Mouse (Mus musculus) CD4-positive helper T cell, adult 2 months (primary cell): ENCODE results near the gene Prkcsh.

Experiments
- DNase-seq: peaks from one replicate; pipeline ENCODE4 v3.0.0-alpha.2; 2012; ENCODE audit warnings: low read depth, missing footprints, low spot score

The Prkcsh gene

DNA sequence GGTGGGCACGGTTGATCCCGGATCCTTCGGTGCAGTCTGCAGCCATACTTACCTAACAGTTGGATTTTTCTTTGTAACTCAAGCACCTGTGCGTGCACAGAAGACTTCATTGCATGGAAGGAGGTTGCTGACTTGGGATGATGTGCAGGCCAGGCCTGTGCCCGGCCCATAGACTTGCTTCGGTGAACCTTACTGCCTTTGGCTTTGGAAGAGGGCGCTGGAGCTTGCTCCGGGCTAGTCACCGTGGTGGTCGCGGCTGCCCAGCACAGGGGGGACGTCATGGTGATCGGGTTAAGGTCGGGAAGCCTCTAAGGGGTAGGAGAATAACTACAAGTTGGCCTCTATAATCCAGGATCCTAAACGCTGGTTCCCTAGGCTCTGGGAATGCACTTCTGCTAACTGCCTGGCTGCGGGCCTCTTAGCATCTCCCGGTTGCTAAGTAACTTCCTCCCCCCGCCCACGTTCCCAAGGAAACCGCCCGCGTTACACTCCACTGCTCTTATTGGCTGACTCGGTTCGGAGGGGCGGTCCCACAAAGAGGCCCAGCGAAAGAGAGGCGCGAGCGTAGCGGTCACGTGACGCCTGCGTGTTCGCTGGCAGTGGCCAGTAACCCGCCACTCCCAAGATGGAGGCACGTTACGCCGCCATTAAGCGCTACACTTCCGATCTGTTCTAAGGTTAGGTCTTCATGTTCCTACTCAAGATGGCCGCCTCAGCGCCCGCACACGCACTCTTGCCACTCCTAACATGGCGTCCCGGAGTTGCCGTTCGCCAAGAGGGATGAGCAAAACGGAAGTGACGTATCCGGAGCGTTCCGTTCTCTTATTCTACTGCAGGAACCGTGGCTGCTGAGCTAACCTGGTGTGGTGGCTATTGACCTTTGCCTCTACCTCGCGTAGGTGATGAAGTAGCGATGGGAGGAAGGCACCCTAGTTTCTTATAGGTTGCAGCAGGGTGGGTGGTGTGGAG, at the start of gene Prkcsh, which contains the start of gene Ccdc151:
Prkcsh (plus strand) TSS at position 613 of the 969 bp plus-strand sequence.
Ccdc151 (minus strand) TSS at position 441 of the 969 bp plus-strand sequence.
- peak; percentile 100 for DNase-seq

DNA sequence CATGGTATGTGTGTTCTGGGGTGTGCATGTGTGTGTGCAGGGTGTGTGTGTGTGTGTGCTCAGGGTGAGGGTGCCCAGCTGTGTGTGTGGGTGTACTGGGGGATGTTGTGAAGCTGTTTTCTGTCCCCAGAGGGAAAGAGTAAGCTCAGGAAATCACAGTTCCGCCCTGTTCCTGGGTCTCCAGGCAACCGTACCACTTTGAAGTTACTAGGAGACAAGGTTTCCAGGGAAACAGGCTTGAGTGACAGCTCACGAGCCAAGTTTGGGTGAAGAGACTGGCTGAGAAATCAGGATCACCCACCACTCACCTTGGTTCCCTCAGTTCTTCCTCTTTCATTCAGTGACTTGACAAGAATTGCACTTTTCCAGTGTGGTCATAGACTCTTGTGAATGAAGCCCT, 49.0 kb upstream of the Prkcsh start:
- peak; percentile 44 for DNase-seq

DNA sequence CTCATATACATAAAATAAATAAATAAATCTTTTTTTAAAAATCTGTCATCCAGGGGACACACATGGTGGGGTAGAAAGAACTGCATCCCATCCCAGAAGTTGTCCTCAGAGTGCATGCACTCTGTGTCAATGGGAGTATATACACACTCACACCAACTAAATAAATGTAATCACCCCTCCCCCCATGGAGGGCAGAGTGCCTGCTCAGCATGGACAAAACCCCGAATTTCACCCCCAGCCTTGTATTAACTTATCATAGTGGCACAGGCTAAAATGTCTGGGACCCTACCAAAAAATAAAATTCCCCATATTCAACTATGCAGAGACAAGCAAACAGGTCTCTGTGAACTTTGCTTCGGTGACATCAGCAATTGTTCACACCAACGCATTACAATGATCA, 48.0 kb upstream of the Prkcsh start:
- no peak for DNase-seq

DNA sequence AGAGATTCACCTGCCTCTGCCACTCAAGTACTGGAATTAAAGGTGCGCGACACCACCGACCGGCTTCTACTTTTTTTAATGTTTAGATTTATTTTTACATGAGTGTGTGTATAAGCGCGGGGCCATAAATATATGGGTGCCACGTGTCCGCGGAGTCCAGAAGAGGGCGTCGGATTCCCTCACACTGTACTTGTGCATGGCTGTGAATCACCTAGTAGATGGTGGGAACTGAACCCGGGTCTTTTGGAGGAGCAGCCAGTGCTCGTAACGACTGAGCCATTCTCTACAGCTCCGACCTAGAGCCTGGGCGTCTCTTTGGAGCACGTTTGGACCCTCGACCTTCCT, 47.4 kb upstream of the Prkcsh start:
- DNase-seq, result no peak

DNA sequence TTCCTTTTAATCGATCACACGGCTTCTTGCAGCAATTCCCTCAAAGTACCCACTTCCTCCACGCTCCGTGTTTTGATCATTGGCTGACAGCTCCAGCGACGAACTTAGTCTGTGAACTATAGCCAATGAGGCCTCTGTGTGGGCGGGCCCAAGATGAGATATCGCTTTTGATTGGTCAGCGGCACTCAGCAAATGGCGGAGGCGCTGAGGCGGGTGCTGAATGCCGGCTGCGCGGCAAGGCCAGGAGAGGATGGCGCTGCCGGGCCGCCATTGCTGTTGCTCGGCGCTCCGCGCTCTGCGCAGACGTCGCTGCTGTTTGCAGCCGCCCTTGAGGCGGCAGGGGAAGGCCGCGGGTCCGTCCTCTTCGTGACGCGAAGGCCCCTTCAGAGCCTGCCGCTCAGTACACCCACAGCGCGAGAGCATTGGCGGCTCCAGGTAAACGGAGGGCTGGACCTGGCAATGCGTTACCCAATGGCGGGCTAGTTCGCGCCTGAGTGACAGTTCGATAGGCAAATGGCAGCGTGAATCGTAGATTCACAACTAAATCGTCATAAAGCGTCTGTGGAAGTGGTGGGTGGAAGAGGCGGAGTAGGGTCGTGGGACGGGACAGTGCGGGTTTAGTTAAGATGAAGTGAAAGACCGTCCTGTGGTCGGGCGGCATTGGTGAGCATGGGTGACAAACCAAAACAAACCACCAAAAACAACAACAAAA, 46.9 kb upstream of the Prkcsh start, which contains the start of gene Swsap1:
Swsap1 (plus strand) TSS at position 186 of the 712 bp plus-strand sequence.
- DNase-seq, result peak; percentile 99

DNA sequence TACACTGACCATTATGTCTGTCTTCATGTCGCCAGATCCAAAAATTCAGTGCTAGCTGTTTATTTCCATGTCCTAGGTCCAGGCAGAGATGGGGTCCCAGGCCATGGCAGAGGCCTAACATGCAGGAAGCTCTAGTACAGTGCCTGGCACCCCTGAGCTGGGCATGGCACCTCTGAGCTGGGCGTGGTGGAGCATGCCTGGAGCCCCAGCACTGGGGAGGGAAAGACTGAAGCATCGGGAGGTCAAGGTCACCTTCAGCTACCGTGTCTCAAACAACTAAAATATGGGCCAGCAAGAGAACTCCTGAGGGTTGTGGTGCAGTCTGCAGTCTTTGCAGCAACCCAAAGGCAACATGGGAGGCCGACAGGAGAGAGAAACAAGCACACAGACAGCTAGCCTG, 44.2 kb upstream of the Prkcsh start:
- DNase-seq, result no peak

DNA sequence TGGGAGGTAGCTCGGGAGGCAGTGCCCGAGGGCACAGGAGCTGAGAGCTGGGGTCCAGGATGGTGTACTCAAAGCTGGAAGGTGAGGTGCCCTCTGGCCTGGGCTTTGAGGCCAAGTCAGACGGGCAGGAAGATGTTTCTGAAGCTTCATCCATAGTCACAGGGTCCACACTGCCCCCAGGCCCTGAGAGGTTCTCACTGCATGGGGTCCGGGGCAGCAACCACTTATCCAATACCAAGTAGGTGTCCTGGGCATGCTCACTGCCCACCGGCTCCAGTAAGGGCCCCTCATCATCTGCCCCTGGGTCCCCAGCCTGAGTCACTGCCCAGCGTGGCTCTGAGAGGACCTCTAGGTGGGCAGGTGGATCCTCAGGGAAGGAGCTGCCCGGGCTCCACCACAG, 43.4 kb upstream of the Prkcsh start:
- no peak for DNase-seq

DNA sequence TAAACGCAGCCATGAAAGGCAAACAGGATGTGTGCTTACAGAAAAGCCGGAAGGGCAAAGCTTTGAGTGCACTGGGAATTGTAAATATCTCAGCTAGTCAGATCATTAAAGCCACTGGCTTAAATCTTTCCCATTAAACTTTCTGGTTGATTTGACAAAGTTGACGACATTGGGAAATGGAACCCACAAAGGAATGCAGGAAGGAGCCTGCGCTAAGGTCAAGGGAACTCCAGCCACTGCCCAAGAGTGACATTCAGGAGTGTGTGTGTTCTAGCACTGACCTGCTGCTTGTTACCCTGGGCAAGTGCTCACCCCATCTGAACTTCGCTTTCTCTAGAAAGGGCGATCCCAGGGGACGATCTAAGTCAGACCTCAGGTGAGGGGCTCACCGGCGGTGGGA, 42.5 kb upstream of the Prkcsh start:
- DNase-seq, result no peak

DNA sequence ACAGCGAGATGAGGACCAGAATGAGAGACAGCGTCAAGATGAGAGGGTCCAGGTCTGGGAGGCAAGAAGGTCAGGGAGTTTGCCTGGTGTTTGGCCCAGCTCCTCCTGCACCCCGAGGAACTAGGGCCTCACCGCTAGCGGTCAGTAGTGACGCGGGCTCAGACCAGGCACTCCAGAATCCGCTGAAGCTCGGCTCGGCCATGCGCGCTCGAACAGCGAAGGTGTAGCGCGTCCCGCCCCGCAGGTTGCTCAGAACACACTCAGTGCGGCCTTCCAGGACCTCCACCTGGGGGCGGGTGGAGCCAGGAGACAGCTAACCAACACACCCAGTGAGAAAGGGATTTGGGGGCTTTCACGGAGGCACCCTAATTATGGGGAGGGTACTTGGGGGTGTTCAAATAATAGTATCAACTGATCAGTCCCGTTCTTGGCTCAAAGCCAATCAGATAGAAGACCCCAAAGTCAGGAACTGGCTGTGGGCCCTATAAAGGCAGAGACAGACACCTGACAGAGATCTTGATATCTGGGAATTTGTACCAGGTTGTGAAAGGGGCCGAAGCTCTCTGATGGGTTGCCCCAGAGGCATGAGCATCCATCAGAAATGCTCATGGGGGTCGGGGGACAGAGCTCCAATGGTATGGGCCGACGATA, 41.9 kb upstream of the Prkcsh start:
- DNase-seq, result no peak

DNA sequence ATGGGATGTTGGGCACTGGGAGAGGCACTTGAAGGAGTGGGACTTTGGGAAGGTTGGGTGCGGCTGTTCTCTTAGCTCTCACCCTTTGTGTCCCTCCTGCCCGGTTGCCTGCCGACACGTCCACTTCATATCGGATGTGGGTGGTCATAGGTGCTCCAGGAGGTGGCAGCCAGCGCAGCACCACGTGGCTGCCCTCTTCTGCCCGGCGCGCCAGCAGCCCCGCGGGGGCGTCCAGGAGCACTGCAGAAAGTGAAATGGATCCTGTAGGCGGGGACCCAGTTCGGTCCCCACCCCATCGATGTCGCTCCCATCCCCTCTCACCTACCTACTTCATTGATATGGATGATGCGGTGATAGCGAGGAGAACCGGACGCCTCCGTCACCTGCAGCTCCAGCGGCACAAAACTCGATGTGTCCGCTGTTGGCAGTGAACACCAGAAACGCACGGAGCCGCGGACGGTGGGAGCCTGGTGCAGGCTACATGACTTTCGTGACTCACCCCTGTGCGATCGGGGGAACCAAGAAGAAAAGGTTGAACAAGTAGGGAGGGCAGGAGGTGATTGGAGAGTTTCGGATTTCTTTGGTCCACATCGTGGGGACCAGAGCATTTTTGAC, 41.1 kb upstream of the Prkcsh start:
- peak; percentile 21 for DNase-seq

DNA sequence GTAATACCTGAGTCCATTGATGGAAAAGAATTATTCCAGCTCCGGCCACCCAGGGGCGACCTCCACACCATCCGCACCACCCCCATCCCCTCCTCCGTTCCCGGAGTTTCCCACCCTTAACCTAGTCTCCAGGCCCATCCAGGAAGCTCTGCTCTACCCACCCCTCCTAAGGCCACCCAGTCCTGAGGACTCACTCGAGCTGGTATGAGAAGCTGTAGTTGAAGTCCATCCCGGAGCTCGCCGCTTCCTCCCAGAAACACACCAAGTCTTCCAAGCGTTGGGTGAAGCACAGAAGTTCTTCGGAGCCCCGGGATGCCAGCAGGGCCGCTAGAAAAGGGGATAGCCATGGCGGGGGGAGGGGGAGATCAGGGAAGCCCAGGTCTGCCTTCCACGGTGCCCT, 40.6 kb upstream of the Prkcsh start:
- DNase-seq, result no peak

DNA sequence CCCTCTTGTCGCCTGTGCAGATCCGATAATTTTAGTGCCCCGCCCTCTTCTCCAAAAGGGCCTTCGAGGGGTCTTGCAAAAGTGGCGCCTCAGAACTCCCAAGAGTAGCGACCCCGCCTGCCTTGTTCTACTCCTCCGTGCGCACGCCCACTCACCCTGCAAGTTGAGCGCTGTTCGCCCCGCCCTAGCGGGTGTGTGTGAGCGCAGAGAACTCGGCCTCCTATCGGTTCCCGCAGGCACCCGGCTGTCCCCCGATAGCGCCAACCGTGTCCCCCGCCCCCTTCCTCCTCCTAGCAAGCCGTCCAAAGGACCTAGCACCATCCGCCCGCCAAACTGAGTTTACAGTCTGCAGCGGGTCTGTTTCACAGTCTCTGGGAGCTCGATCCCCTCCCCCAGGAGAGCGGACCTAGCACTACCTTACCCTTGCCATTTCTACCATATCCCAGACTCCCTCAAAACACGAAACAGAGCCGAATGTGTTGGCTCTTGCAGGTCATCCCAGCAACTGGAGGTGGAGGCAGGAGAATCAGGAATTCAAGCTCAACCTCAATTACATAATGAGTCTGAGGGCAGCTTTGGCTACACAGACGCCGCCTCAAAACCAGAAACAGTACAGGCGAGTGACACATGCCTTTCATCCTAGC, 40.1 kb upstream of the Prkcsh start:
- peak; percentile 76 for DNase-seq

DNA sequence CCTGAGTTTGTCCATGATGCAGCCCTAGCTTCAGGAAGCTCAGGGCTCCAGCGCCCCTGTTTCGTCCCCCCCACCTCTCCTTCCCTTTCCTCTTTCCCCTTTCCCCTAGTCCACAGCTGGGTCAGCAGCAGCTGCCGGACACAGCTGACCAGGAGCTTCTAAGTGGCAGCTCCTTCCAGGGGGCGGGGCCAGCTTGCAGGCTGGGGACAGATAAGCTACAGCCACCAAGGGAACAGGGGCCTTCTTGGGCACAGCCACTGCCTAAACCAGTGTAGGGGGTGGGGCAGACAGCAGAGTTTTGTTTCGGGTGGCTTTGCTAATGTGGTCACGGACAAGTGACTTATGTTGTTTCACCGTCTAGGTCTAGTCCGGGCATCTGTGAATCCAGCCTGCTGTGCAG, 39.2 kb upstream of the Prkcsh start, which contains the start of gene Epor:
Epor (minus strand) TSS at position 90 of the 400 bp plus-strand sequence.
- DNase-seq, result no peak

DNA sequence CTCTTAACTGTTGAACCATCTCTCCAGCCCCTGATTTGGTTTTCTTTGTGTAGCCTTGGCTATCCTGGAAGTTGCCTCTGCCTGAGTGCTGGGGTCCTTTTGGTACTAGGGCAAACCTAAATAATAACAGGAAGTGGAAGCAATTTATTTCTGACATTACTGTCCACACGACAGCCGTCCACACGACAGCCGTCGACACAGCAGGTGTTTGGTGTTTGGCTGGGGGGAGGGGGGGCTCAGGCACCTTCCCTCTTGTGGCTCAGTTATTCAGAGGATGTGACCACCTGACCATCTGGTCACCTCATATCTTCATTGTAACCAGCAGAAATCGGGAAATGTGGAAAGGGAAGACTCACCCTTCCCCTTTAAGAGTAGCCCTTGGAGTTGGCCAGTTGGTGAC, 33.7 kb upstream of the Prkcsh start:
- DNase-seq, result no peak

DNA sequence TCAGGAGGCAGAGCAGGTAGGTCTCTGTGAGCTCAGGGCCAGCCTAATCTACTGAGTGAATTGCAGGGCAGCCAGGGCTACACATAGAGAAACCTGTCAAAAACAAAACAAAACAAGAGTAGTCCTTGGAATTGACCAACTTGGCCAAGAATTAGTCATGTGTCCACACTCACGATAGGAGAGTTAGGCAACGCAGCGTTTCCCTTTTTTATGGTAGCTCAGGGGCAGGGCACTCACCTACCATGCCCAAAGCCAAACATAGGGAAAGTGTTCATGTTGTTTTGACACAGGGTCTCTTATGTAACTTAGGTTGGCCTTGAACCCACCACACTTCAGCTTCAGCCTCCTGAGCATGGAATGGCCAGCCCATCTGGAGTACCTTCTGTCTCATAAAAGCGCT, 33.3 kb upstream of the Prkcsh start:
- no peak for DNase-seq

DNA sequence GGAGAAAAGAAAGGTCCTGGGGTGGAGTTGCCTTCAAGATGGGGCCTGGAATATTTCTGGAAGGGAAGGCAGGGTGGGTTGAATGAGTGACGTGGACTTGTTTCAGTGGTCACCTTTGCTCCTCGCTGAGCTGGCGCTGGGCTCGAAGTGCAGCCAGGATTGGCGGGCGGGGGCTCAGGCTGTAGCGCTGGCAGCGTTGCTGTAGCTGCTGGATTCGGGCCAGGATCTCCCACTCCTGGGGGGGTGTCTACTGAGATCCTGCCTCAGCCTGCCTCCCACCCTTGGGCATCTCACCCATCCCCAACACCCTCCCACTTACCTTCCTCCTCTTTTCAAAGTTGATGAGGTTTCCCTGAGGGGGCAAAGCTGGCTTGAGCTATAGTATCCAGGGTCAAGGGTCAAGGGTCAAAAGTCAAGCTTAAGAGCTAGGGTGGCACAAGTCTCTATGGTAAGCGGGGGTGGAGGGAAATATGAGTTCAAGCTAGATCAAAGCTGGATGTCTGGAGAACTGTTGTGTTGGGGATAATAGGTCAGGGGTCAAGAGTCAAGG, 25.9 kb upstream of the Prkcsh start:
- DNase-seq, result no peak

DNA sequence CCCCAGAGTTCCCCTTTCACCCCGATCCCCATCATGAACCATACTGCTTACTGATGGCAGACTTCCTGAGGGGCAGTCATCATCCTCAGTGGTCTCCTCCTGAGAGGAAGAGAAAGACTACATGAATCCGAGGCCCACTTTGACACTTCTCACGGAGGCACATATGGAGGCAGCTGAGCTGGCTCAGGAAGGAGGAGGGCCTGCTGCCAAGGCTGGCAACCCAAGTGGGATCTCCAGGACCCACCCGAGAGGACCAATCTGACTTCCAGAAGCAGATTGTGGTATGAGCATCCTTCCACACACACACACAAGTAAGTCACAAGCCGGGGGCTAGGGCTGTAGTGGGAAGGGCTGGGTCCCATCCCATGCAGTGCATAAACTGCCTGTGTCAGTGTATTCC, 25.3 kb upstream of the Prkcsh start:
- no peak for DNase-seq

DNA sequence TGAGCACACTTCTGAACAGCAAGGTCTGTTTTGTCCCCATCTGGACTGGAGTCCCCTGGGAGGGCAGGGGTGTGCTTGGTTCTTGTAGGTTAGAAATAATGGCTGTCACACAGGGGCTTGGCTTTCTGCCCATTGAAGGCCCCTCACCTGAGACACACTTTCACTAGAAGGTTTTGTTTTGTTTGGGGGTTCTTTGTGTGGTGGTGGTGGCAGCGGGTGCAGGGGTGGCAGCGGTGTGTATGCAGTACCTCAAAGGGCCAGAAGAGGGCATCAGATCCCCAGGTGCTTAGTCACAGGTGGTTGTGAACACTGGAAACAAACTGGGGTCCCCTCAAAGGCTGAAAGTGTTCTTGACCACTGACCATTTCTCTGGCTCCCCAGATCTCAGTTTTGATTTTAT, 24.6 kb upstream of the Prkcsh start:
- peak; percentile 48 for DNase-seq

DNA sequence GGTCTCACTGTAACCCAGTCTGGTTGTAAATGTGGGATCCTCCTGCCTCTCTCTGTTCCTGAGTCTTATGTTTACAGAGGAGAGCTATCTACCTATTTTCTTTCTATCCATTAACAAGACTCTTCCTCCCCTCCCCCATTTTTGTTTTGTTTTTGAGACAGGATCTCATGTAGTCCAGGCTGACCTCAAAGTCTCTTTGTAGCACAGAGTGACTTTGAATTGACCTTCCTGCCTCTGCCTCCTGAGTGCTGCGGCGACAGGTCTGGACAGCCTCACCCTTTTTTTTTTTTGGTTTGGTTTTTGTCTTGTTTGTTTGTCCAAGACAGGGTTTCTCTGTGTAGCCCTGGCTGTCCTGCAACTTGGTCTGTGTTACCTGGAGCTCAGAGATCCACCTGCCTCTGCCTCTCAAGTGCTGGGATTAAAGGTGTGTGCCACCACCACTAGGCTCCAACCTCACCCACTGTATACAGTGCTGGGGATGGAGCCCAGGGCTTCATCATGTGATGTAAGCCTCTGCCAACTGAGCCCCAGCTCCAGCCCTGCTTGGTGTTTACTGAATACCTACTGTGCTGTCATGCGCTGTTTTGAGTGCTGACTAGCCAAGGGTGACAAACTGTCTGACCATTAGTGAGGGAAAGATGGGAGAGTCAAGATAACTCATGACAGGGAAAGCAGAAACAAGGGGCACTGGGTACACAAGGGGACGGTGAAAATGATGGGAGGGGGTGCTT, 24.0 kb upstream of the Prkcsh start:
- DNase-seq, result no peak

DNA sequence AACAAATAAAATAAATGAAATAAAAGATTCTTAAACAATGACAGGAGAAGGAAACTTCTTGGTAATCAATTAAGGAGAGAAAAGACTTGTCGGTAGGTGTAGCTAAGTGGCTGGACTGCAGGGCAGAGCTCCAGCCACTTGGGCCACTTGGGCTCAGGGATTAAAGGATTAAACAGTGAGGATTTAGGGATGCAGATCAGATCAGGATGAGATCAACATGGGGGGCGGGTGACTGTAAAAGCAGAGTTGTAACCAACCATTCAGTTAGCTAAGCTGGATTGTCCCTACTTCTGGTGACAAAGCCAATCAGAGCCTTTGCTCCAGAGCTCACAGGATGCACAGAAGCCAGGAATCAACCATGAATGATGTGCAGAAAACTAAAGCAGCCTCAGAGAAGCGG, 18.7 kb upstream of the Prkcsh start:
- no peak for DNase-seq
